Mouse (Mus musculus) naive thymus-derived CD4-positive, alpha-beta T cell, adult 2 months (primary cell): ENCODE measurements around the gene Spon1.

ENCODE experiments used
- DNase-seq: peaks from one replicate; pipeline ENCODE4 v3.0.0-alpha.2; 2011; ENCODE audit warnings: low read depth

The Spon1 gene

GRCm38 (mm10) chr7:113843150-113843549 lies 77.4 kb downstream of the Spon1 start:
- no peak for DNase-seq

GRCm38 (mm10) chr7:113845191-113845590 lies 79.4 kb downstream of the Spon1 start:
- DNase-seq, result no peak

DNA sequence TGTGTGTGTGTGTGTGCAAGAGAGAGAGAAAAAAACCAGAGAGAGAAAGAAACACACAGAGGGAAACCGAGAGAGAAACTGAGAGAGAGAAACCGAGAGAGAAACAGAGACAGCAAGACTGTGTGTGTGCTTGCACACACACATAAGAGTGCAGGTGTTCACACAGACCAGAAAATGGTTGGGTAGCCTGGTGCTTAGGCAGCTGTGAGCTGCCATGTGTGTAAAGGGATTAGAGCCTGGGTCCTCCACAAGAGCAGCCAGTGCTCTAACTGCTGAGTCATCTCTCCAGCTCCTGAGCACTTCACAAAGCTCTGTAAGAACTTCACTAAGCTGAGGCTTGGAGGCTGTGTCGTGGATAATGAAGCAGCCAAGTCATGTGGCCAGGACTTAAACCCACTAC lies 80.8 kb downstream of the Spon1 start:
- DNase-seq, result no peak

DNA sequence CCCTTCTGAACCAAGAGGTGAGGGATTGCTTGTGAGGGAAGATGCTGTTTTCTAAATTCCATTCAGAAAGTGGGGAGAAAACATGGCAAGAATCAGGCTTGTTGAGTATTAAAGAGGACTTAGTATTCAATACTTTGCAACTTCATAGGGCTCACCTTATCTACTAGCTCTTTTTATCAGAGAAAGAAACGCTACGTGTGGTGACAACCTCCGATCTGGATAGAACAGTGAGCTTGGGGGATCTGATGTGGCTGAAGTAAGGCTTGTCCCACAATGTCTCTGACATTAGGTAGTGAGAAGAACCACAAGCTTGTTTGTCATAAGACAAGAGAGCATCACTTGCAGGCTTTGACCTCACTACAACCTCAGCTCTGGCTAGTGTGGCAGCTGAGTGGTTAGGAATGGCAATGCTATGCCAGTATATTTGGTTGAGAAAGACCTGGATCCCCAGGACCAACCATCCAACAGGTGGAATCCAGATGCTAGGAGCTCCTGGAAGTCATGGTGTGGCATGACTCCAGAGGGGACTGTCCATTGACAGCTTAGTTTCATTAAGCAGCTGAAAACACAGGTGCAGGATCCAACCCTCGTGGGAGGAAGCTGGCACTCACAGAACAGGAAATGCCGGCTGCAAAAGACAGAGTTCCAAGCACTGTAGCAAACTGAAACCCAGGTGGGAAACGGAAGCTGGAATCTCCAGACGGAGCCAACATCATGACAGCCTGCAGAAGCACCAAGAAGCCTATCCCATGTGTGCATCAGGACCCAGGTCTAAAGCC lies 81.4 kb downstream of the Spon1 start:
- DNase-seq, result no peak

GRCm38 (mm10) chr7:113850389-113850788 lies 84.6 kb downstream of the Spon1 start:
- no peak for DNase-seq

DNA sequence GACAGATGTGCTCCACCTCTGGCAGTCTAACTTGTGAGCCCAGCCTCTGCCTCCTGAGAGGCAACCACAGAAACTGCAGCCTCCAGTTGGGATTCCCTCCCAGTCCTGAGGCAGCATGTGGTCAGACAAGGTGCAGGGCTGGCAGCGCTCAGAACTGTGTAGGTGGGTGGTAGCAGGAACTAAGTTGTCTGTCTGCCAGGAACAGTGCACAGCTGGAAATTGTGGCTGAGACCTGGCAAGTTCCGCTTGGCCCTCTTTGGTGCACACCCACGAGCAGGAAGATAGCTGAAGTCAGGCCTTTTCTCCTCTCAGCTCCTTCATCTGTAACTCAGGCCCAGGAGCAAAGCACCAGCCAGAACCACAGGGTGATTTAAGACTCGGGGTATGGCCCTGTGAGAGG lies 89.6 kb downstream of the Spon1 start:
- DNase-seq, result no peak

DNA sequence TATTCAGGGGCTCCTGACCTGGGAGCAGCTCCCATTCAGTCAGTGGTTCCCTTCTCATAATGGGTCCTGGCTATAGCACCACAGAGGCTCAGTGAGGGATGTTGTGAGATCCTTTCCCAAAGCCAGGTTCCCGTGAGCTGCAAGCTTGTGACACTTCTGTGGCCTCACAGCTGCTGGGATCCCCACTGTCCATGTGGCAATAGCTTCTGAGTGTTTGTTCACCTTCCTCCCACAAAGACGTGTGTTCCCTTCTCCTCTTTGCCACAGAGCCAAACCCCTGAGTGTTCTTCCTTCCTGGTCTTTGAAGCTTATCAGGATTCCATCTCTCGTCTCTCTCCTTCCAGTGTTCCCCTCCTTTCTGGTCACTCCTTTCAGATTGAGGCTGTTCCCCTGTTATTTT lies 90.3 kb downstream of the Spon1 start:
- DNase-seq, result no peak

- no peak for DNase-seq
These were observed 93.7 kb downstream of the Spon1 start for GRCm38 (mm10) chr7:113859480-113859881.

DNA sequence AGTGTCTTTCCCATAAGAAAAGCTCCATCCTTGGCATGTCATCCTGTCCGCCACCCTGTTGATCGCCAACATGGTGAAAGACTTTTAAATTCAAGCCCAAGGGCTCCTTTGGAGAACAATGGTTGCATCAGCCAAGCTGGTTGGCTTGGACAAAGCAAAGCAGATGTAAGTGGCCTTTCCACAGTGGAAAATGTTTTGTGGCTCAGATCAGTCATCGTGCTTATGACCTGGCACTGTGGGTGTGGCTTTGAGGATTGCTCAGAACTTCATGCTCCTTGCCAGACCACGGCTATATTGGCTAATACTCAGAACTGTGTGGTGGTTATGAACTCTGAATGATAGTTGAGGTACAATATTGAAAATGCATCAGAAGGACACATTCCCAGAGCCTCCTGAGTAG lies 96.2 kb downstream of the Spon1 start:
- no peak for DNase-seq

GRCm38 (mm10) chr7:113872846-113873245 lies 107.0 kb downstream of the Spon1 start:
- DNase-seq, result no peak

GRCm38 (mm10) chr7:113877451-113877850 lies 111.7 kb downstream of the Spon1 start:
- no peak for DNase-seq

DNA sequence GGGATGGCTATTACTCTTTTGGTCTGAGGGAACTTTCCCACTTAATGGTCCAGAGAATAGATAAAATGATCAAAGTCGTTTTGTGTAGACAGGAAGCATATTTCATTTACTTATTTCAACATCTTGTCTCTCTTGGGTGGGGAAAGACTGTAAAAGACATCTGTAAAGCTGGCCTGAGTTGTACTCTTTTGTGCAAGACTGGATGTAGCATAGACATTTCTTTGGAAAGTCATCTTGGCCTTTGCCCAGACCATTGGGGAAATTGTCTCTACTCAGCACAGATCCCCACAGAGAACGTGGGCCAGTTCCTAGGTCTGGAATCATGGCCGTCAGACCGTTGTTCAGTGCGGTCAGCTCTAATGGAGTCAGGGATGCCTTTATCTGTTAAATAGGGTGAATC lies 112.1 kb downstream of the Spon1 start:
- DNase-seq, result no peak

DNA sequence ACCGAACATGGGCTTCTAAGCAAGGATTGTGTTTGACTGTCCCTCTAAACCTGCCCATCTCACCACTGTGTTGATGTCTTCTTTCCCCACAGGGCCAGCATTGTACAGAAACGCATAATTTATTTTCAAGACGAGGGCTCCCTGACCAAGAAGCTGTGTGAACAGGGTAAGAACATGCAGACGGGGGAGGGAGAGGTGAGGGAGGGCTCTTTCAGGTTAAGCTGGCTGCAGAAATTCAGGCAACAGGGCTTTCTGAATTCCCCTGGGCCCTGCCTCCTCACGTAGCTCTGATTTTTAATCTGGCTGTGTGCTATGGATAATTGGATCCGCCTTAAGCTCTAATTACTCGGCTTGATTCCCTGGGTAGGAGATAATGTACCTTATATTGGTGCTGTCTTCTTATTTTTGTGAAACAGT lies 113.3 kb downstream of the Spon1 start:
- DNase-seq, result no peak

DNA sequence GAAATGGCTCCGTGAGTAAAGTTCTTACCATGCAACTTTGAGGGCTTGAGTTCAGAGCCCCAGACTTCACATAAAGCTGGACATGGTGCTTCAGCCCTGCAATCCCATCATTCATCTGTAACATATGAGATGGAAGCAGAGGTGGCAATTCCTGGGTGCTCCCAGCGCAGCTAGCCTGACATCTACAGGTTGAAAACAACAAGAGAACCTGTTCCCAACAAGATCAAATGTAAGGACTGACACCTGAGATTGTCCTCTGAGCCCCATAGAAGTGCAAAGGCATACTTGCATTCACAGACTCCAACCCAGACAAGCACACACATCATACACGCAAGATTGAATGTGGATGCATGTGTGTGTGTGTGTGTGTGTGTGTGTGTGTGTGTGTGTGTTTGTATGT lies 114.2 kb downstream of the Spon1 start:
- DNase-seq, result no peak

- no peak for DNase-seq
These were observed 125.0 kb downstream of the Spon1 start for GRCm38 (mm10) chr7:113890782-113891181.

- no peak for DNase-seq
These were observed 125.7 kb downstream of the Spon1 start for GRCm38 (mm10) chr7:113891491-113891890.

DNA sequence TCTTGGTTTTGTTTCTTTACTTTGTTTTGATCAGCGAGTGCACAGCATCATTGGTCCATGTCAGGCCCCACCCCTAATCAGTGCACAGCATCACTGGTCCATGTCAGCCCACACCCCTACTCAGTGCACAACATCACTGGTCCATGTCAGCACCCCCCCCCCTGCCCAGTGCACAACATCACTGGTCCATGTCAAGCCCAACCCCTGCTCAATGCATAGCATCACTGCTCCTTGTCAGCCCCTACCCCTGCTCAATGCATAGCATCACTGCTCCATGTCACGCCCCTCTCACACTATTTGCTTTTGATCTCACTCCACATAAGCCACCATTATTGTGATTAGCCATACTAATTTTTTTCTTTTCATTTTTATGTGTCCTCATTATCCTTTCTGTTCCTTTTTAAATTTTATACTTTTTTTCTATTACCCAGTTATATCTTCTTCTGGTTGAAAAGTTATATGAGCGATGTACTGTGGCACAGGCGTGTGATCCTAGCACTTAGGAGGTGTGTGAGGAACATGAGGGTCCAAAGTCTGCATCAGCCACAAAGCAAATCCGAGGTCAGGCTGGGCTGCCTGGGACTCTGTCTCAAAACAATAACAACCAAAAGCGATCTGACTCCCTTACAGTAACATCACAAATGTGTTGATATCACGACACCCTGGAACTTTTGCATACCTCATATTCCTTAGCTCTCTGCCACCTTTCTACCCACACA lies 128.3 kb downstream of the Spon1 start:
- no peak for DNase-seq

- no peak for DNase-seq
These were observed 129.5 kb downstream of the Spon1 start for GRCm38 (mm10) chr7:113895266-113895665.

GRCm38 (mm10) chr7:113898388-113898787 lies 132.6 kb downstream of the Spon1 start:
- no peak for DNase-seq

DNA sequence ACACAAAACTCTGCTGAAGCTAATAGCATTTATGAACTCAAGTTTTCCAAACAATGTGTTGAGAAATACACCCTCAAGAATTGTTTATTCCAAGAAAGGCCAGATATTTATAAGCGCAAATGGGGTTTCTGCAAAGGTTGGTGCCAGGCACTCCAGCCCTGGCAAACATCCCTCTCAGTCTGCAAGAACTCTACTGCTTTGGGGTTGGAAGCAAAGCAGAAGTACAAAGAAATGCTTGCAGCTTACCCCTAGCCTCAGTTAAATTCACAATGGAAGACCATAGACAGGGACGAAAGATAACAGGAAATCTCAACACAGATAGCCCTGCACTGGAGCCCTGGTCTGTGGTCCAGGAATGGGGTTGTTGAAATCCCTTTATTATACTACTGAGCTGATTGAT lies 135.7 kb downstream of the Spon1 start:
- DNase-seq, result no peak

GRCm38 (mm10) chr7:113901941-113902515 lies 136.2 kb downstream of the Spon1 start:
- DNase-seq, result no peak

DNA sequence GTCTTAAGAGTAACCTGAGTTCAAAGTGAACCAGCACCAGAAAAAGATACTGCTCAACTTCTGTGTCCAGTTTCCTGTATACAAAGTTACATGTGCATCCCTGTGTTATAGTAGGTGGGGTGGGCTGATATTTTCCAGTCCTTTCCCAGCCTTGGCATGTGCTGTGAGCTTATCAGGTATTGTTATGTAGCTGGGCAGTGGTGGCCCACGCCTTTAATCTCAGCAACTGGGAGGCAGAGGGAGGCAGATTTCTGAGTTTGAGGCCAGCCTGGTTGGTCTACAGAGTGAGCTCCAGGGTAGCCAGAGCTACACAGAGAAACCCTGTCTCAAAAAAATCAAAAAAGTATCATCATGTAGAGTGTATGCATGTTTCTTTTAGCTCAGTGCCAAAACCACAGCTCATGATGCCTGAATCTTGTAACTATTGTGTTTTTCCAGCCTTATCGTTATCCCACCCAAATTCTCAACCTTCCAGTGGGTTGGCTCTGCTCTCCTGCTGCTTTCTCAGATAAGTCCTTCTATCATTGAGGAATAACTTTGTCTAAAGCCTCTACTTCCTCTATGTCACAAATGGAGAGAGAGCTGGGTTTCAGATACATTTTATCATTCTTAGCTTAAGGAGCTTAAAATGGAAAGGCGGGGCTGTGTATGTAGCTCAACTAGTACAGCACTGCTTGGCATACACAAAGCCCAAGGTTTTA lies 137.5 kb downstream of the Spon1 start:
- DNase-seq, result no peak

DNA sequence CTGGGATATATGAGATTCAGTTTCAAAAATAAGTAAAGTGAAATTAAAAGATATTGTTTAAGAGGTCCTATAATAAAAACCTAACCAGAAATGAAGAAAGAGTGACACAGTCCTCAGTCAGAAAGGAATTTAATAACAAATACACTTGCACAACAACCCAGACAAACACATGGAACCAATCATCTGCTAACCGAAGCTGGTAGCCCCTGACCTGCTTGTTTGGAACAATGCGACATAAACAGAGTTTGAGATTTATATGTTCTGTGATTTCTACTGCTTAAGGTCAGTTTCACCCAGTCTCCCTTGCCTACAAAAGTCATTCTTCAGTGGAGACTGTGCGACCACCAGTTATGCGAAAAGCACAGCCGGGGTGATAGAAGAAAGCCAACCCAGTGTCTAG lies 138.1 kb downstream of the Spon1 start:
- DNase-seq, result no peak
